Mouse (Mus musculus) adrenal gland, postnatal 14 days (tissue): ENCODE data around the gene Gm10251. TPM values are rescaled to one million over a fixed set of nuclear protein-coding genes. Genes with fewer than 3 reads are reported as not detected.
A peak's percentile ranks its signal among the peaks of the same experiment; 100 is the strongest.
"Not testable (repeated sequence)": the region's sequence is repeated elsewhere in the genome, so short reads cannot be mapped to it uniquely, and the experiment has no call there.

ENCODE experiments used
- DNase-seq: peaks from one replicate; pipeline ENCODE4 v3.0.0; 2021; ENCODE audit warnings: mixed read lengths
- long read RNA-seq, 2 experiments: library from polyadenylated mRNA; stranded (forward); transcript quantifications; one replicate each; pipeline ENCODE4 v2.0.0; 2021
- total RNA-seq: library from RNA; stranded (reverse); gene quantifications from 2 replicates; pipeline ENCODE4 v1.2.3, GENCODE M21; 2021

The Gm10251 gene
- total RNA-seq: not detected in 2 replicates
- long read RNA-seq, experiment 1: 0 reads
- long read RNA-seq, experiment 2: 0 reads

DNA sequence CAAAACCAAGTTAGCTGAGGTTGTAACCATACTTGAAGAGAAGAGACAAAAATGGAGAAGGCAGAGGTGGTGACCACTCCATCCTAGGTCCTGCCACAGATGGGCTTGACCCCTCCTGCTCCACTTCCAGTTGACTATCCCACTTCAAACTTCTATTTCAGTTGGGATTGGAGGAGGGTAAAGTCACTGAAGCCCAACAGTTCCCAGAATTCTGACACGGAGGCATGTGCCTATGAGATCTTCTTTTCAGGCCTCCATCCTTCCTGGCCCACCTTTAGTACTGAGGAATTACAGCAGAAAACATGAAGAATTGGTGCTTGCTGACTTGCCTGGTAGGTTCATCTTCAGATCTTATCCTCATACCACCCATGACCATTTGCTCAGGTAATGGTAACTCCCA lies at the start of gene Gm10251:
TSS of gene Gm10251 (minus strand) at position 101 of the 400 bp plus-strand sequence.
- DNase-seq: not testable (repeated sequence)

DNA sequence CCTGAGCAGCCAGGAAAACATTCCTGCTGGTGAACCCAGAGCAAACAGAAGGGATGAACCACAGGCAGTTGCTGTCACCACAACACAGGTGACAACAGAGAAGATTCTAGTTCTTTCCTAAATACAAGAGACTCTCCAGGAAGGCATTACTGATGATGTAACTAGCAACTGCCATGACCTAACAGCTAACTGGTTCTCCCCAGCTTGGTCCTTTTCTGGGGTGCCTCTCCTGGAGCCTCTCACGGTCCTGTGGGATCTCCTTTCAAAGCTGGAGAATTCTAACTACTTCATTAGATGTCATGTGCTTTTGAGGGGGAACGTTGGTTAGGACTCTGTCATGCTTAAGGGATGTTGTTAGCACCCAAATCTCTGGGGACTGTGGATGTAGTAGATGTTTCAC lies 36.2 kb upstream of the Gm10251 start, which contains the start of gene Gm8050:
TSS of gene Gm8050 (minus strand) at position 101 of the 400 bp plus-strand sequence.
- DNase-seq: not testable (repeated sequence)

DNA sequence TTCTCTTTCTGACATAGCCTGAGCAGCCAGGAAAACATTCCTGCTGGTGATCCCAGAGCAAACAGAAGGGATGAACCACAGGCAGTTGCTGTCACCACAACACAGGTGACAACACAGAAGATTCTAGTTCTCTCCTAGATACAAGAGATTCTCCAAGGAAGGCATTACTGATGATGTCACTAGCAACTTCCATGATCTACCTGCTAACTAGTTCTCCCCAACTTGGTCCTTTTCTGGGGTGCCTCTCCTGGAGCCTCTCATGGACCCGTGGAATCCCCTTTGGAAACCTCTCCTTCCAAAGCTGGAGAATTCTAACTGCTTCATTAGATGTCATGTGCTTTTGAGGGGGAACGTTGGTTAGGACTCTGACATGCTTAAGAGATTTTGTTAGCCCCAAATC lies 61.7 kb downstream of the Gm10251 start, which contains the start of gene Gm3460:
TSS of gene Gm3460 (minus strand) at position 101 of the 400 bp plus-strand sequence.
- not testable (repeated sequence) for DNase-seq

DNA sequence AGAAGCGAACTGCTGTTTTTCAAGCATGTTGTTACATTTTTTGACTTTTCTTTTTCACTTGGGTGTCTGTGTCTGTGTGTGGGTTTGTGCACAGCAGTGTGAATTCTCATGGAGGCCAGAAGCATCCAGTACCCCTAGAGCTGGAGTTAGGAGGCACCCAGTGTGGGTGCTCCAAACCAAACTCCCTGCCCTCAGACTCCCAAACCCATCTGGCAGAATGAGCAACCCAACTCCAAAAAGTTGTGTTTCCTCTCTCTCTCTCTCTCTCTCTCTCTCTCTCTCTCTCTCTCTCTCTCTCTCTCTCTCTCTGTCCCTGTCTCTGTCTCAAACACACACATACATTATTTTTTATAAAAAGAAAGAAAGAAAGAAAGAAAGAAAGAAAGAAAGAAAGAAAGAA lies 77.5 kb downstream of the Gm10251 start:
- DNase-seq: not testable (repeated sequence)

GRCm38 (mm10) chr14:6605004-6605403 lies 79.0 kb downstream of the Gm10251 start:
- DNase-seq: peak; percentile 4

GRCm38 (mm10) chr14:6604551-6604950 lies 79.4 kb downstream of the Gm10251 start:
- DNase-seq: peak; percentile 2

- not testable (repeated sequence) for DNase-seq
Measured at GRCm38 (mm10) chr14:6590513-6590912, 93.5 kb downstream of the Gm10251 start, which contains the start of gene Gm3629. Gm3629 (minus strand) TSS chr14:6590613.

Other genes with a start within 250 kb of the Gm10251 start
- not detected in 2 replicates for gene Gm3594, start 239.6 kb downstream of the Gm10251 start, total RNA-seq
- not detected in 2 replicates for gene Gm8356, start 146.9 kb downstream of the Gm10251 start, total RNA-seq
- 0.78 and 0.98 TPM in 2 replicates for gene Gm3629, start 93.6 kb downstream of the Gm10251 start, total RNA-seq
- not detected in 2 replicates for gene Gm3460, start 61.8 kb downstream of the Gm10251 start, total RNA-seq
- not detected in 2 replicates for gene Gm8050, start 36.1 kb upstream of the Gm10251 start, total RNA-seq
- 0.94 and 1.1 TPM in 2 replicates for gene Gm3636, start 58.2 kb upstream of the Gm10251 start, total RNA-seq
- not detected in 2 replicates for gene Gm8362, start 90.2 kb upstream of the Gm10251 start, total RNA-seq
- gene Gm3642, start 156.1 kb upstream of the Gm10251 start, total RNA-seq: not detected in 2 replicates
- 0.41 and 0.90 TPM in 2 replicates for gene Gm3667, start 205.8 kb upstream of the Gm10251 start, total RNA-seq